Mouse (Mus musculus) spleen, adult 2 months (tissue): ENCODE results near the gene 2210408I21Rik. TPM values are rescaled to one million over a fixed set of nuclear protein-coding genes. Genes with fewer than 3 reads are reported as not detected.

Source experiments
- DNase-seq, 2 experiments: peaks; one replicate each; pipeline versions ENCODE4 v3.0.0 to v3.0.0-alpha.2; 2012 to 2021; ENCODE audit warnings: low spot score in 2 of 2, low read depth in 1 of 2
- H3K27ac ChIP-seq: fragments of 200-500 bp; 2 replicates; pipeline ENCODE4 v1.5.1; 2012; ENCODE audit warnings: low read length, inconsistent platforms; ENCODE audit not compliant: insufficient read depth
- H3K27me3 ChIP-seq: fragments of 200-500 bp; 2 replicates; pipeline ENCODE4 v1.6.1; 2012; ENCODE audit warnings: mild to moderate bottlenecking, moderate library complexity, low read length, inconsistent platforms; ENCODE audit not compliant: control insufficient read depth, insufficient read depth
- H3K36me3 ChIP-seq: fragments of 200-500 bp; 2 replicates; pipeline ENCODE4 v1.6.1; 2012; ENCODE audit warnings: mild to moderate bottlenecking, low read length, inconsistent platforms; ENCODE audit not compliant: control insufficient read depth, insufficient read depth
- H3K4me1 ChIP-seq: fragments of 200-500 bp; 2 replicates; pipeline ENCODE4 v1.6.1; 2011; ENCODE audit warnings: inconsistent platforms; ENCODE audit not compliant: control insufficient read depth, insufficient read depth, insufficient read length
- H3K4me3 ChIP-seq: fragments of 200-500 bp; 2 replicates; pipeline ENCODE4 v1.5.1; 2011; ENCODE audit warnings: mild to moderate bottlenecking, inconsistent platforms; ENCODE audit not compliant: insufficient read depth, insufficient read length; ENCODE audit errors: extremely low read depth
- CTCF ChIP-seq: fragments of 200-500 bp; IDR thresholded peaks from 2 replicates; pipeline ENCODE4 v1.5.1; 2011; ENCODE audit warnings: mild to moderate bottlenecking, inconsistent platforms; ENCODE audit not compliant: insufficient read depth, insufficient read length, insufficient replicate concordance; ENCODE audit errors: extremely low read depth
- POLR2A ChIP-seq: fragments of 200-500 bp; IDR thresholded peaks from 2 replicates; pipeline ENCODE4 v1.6.1; 2011; ENCODE audit warnings: low read depth, low read length, inconsistent platforms
- WGBS: fragments of 180-500 bp; shearing (Covaris S2); methylation state at CpG from one replicate; pipeline ENCODE4 v1.1.7; 2018; 5-methylcytosine and 5-hydroxymethylcytosine counted together
- polyA plus RNA-seq: library from polyadenylated mRNA; depleted of rRNA; stranded (reverse); fragments of >200 nt; gene quantifications from 2 replicates; pipeline ENCODE4 v1.2.3, GENCODE M21; 2012

Gene 2210408I21Rik
- polyA plus RNA-seq, 1 experiment = 0.14 TPM

- H3K27ac ChIP-seq = no peak overlapping the region
Measured at GRCm38 (mm10) chr13:77400762-77401161, 265.4 kb downstream of the 2210408I21Rik start.

DNA sequence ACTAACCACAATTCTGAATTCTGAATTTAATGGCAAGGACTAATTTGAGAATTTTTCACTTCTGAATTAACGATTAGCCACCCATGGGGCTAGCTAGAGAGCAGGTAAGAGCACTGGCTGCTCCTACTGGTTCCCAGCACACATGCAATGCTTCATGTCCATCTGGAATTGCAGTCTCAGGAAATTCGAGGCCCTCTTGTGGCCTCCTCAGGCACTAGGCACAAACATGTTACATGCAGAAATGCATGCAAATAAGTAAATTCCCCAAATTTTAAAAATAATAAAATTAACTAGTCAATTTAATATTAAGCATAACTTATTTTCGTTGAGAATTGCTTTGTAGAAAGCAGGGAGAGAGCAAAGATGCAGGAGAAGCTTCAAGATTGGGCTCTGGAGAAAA is 273.2 kb downstream of the 2210408I21Rik start:
- WGBS = 66% methylated on average over 3 of the region's 3 CpGs
- no peaks in the 10 kb centered on the region for H3K27me3 ChIP-seq
- H3K27ac ChIP-seq = no peak overlapping the region
- TF ChIP-seq POLR2A (no peak), CTCF (no peak)
- DNase-seq = no peak
- no peaks in the 10 kb centered on the region for H3K4me1 ChIP-seq
- H3K36me3 ChIP-seq = no peaks in the 10 kb centered on the region
- H3K4me3 ChIP-seq = no peak overlapping the region

More at GRCm38 (mm10) chr13:77400762-77401161, 265.4 kb downstream of the 2210408I21Rik start:
- H3K4me1 ChIP-seq = no peaks in the 10 kb centered on the region
- H3K27me3 ChIP-seq = no peaks in the 10 kb centered on the region
- no peak overlapping the region for H3K4me3 ChIP-seq
- no peaks in the 10 kb centered on the region for H3K36me3 ChIP-seq
- DNase-seq = no peak
- TF ChIP-seq POLR2A = no peak
- TF ChIP-seq CTCF = no peak
- WGBS = 85% methylated on average over 2 of the region's 2 CpGs

GRCm38 (mm10) chr13:77409804-77410203 is 274.5 kb downstream of the 2210408I21Rik start:
- no peak for TF ChIP-seq CTCF
- TF ChIP-seq POLR2A = no peak
- Histone ChIP-seq H3K27ac (no peak overlapping the region), H3K4me1 (no peaks in the 10 kb centered on the region), H3K4me3 (no peak overlapping the region), H3K27me3 (no peaks in the 10 kb centered on the region), H3K36me3 (no peaks in the 10 kb centered on the region)
- 88% methylated on average over 2 of the region's 2 CpGs for WGBS
- DNase-seq = no peak

DNA sequence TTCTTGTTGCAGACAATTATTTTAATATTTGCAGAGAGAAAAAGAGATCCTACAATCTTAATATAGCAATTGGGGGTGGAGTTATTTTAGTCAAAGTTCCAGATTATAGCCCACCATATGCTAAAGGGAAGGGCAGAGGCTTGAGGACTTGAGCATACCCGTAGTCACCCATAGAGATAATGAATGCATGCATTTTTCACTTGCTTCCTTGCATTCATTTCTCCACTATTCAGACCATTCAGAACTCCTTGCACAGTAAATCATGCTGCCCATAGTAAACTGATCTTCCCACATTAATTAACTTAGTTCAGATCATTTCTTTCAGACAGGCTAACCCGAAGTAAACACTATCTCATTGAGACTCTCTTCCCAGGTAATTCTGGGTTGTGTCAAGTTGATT is 277.5 kb downstream of the 2210408I21Rik start:
- WGBS = 86% methylated on average over 2 of the region's 2 CpGs
- H3K4me3 ChIP-seq = no peak overlapping the region
- H3K36me3 ChIP-seq = no peaks in the 10 kb centered on the region
- no peak for DNase-seq
- no peak overlapping the region for H3K27ac ChIP-seq
- no peaks in the 10 kb centered on the region for H3K27me3 ChIP-seq
- TF ChIP-seq CTCF (no peak), POLR2A (no peak)
- no peaks in the 10 kb centered on the region for H3K4me1 ChIP-seq

GRCm38 (mm10) chr13:77450007-77450567 is 314.7 kb downstream of the 2210408I21Rik start:
- WGBS = 91% methylated on average over 5 of the region's 5 CpGs
- Histone ChIP-seq H3K27me3 (no peaks in the 10 kb centered on the region), H3K27ac (no peak overlapping the region), H3K4me3 (no peak overlapping the region), H3K4me1 (no peaks in the 10 kb centered on the region), H3K36me3 (no peaks in the 10 kb centered on the region)
- no peak for DNase-seq
- TF ChIP-seq POLR2A = no peak

DNA sequence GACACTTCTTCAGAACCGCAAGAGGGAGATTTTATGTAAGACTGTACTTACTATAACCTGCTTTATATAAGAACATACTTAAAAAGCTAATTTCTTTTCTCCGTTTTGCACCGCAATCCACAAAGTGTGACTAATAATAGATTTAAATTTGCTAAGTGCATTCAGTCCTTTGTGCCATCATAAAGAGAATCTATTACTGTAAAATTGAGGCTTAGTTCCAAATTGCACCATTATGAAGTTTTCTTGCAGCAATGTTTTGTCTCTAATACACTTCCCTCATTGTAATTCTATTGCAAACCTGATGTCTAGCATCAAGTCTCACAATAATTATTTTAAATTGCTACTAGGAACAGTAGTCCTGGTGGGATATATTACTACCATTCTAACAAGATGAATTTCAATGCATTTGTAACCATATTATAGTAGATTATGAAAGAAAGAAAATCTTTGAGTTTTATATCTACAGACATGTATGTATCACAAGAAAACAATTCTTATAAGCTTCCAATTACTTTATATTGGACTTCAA is 334.8 kb downstream of the 2210408I21Rik start:
- no peak for TF ChIP-seq POLR2A
- no peak for TF ChIP-seq CTCF
- 91% methylated on average over 3 of the region's 3 CpGs for WGBS
- no peaks in the 10 kb centered on the region for H3K4me1 ChIP-seq

GRCm38 (mm10) chr13:77476420-77476819 is 341.1 kb downstream of the 2210408I21Rik start:
- no peak for DNase-seq
- Histone ChIP-seq H3K27ac (no peak overlapping the region), H3K4me1 (no peaks in the 10 kb centered on the region), H3K4me3 (no peak overlapping the region), H3K27me3 (no peaks in the 10 kb centered on the region), H3K36me3 (no peaks in the 10 kb centered on the region)
- 86% methylated on average over 4 of the region's 4 CpGs for WGBS
- TF ChIP-seq CTCF (no peak), POLR2A (no peak)

More for the DNA sequence above, 334.8 kb downstream of the 2210408I21Rik start:
- H3K36me3 ChIP-seq = no peaks in the 10 kb centered on the region
- H3K27ac ChIP-seq = no peak overlapping the region
- no peak for DNase-seq
- no peak overlapping the region for H3K4me3 ChIP-seq
- H3K27me3 ChIP-seq = no peaks in the 10 kb centered on the region
